Mouse (Mus musculus) gastrocnemius, postnatal 36 days (tissue): ENCODE data around the gene Inca1. TPM values are rescaled to one million over a fixed set of nuclear protein-coding genes. Genes with fewer than 3 reads are reported as not detected.

Source experiments
- DNase-seq, 2 experiments: peaks; one replicate each; pipeline ENCODE4 v3.0.0; 2022
- intact Hi-C: fragments of 180-260 bp; cut with DNase I; formaldehyde crosslinking; loops from one replicate; pipeline ENCODE4 v1.15.1; 2025
- total RNA-seq, 2 experiments: library from RNA; stranded (reverse); gene quantifications; 2 replicates each; pipeline ENCODE4 v1.2.3; 2021

Gene Inca1
- total RNA-seq, 2 experiments from 2014 or later: 3.7 to 4.5 TPM

GRCm38 (mm10) chr11:70671333-70672047 is 28.5 kb downstream of the Inca1 start:
- intact Hi-C loops: loop anchor here (2.0 kb wide), 1 partner anchor 15 kb away; no protein-coding TSS in a partner anchor
- no peak for DNase-seq

- no peak for DNase-seq
- intact Hi-C loops: loop anchor here (2.0 kb wide), 1 partner anchor 16 kb away; no protein-coding TSS in a partner anchor
Observed at GRCm38 (mm10) chr11:70670483-70670882, 29.5 kb downstream of the Inca1 start.

- peak; percentile 42 to 65 for DNase-seq
- intact Hi-C loops: loop anchor here (2.0 kb wide), 2 partner anchors 15 to 17 kb away; partner anchors contain the start of gene Pfn1
Observed at GRCm38 (mm10) chr11:70669582-70670345, 30.2 kb downstream of the Inca1 start.

GRCm38 (mm10) chr11:70668771-70669505 is 31.0 kb downstream of the Inca1 start, which contains the start of gene Spag7:
Spag7 (minus strand) TSS chr11:70669416.
- peak; percentile 95 for DNase-seq

GRCm38 (mm10) chr11:70668335-70668770 is 31.6 kb downstream of the Inca1 start:
- intact Hi-C loops: loop anchor here (2.0 kb wide), 1 partner anchor 14 kb away; the partner anchor contains the start of gene Pfn1
- DNase-seq: peak; percentile 73 to 75

More at GRCm38 (mm10) chr11:70668771-70669505, 31.0 kb downstream of the Inca1 start, which contains the start of gene Spag7:
- intact Hi-C loops: loop anchor here (2.0 kb wide), 1 partner anchor 14 kb away; the partner anchor contains the start of gene Pfn1

- intact Hi-C loops: loop anchor here (2.0 kb wide), 1 partner anchor 13 kb away; the partner anchor contains the start of gene Pfn1
- no peak for DNase-seq
Observed at GRCm38 (mm10) chr11:70667271-70668150, 32.4 kb downstream of the Inca1 start.

- no peak for DNase-seq
- intact Hi-C loops: no loop called here
Observed at GRCm38 (mm10) chr11:70666687-70667086, 33.3 kb downstream of the Inca1 start.

GRCm38 (mm10) chr11:70664741-70665140 is 35.2 kb downstream of the Inca1 start:
- intact Hi-C loops: no loop called here
- no peak for DNase-seq

GRCm38 (mm10) chr11:70663957-70664356 is 36.0 kb downstream of the Inca1 start:
- DNase-seq: peak; percentile 30 to 60
- intact Hi-C loops: no loop called here

- DNase-seq: no peak
- intact Hi-C loops: no loop called here
Observed at GRCm38 (mm10) chr11:70663101-70663500, 36.9 kb downstream of the Inca1 start.

GRCm38 (mm10) chr11:70660571-70660970 is 39.4 kb downstream of the Inca1 start:
- intact Hi-C loops: no loop called here
- DNase-seq: no peak

- intact Hi-C loops: loop anchor here (10.0 kb wide), 1 partner anchor 664 kb away; the partner anchor contains the start of genes Gabarap and Phf23
- DNase-seq: no peak
Observed at GRCm38 (mm10) chr11:70658942-70659341, 41.0 kb downstream of the Inca1 start.

- no peak for DNase-seq
- intact Hi-C loops: loop anchor here (10.0 kb wide), 1 partner anchor 664 kb away; the partner anchor contains the start of genes Gabarap and Phf23
Observed at GRCm38 (mm10) chr11:70658521-70658920, 41.4 kb downstream of the Inca1 start.

- DNase-seq: no peak
- intact Hi-C loops: loop anchor here (10.0 kb wide), 1 partner anchor 663 kb away; the partner anchor contains the start of genes Gabarap and Phf23
Observed at GRCm38 (mm10) chr11:70657991-70658390, 42.0 kb downstream of the Inca1 start.

GRCm38 (mm10) chr11:70657573-70657972 is 42.4 kb downstream of the Inca1 start:
- intact Hi-C loops: loop anchor here (10.0 kb wide), 1 partner anchor 663 kb away; the partner anchor contains the start of genes Gabarap and Phf23
- DNase-seq: peak in 1 of 2 experiments; percentile 14

- peak; percentile 65 to 66 for DNase-seq
- intact Hi-C loops: loop anchor here (10.0 kb wide), 1 partner anchor 662 kb away; the partner anchor contains the start of genes Gabarap and Phf23
Observed at GRCm38 (mm10) chr11:70656964-70657363, 43.0 kb downstream of the Inca1 start, which contains the start of gene Eno3. Eno3 (plus strand) TSS chr11:70657202.

GRCm38 (mm10) chr11:70656456-70656927 is 43.5 kb downstream of the Inca1 start:
- DNase-seq: peak; percentile 82 to 84
- intact Hi-C loops: loop anchor here (10.0 kb wide), 1 partner anchor 662 kb away; the partner anchor contains the start of genes Gabarap and Phf23
